Mouse (Mus musculus): ENCODE measurements around the gene Tprkb.

GRCm38 (mm10) chr6:85934047-85934446 lies 22.4 kb downstream of the Tprkb start:
- no peak for TF ChIP-seq POLR2A (IDR thresholded peaks at IDR 0.05; ENCODE audit: insufficient read length, low read depth)
- TF ChIP-seq POLR2AphosphoS2 (IDR thresholded peaks at IDR 0.05; ENCODE audit: insufficient read length, low read depth) = no peak
- TF ChIP-seq MYOD1 (IDR thresholded peaks at IDR 0.05; ENCODE audit: control insufficient read depth in 1 of 3, insufficient read length in 2 of 3, low read depth in 2 of 3) = no peak
- TF ChIP-seq USF1 (IDR thresholded peaks at IDR 0.05; ENCODE audit: low read depth) = no peak
- no peak for TF ChIP-seq TCF3 (IDR thresholded peaks at IDR 0.05; ENCODE audit: insufficient read length, low read depth)
- no peak for TF ChIP-seq TCF12 (IDR thresholded peaks at IDR 0.05; ENCODE audit: insufficient read depth, poor library complexity, severe bottlenecking)
- no peak for TF ChIP-seq MYOG (IDR thresholded peaks at IDR 0.05; ENCODE audit: control insufficient read depth in 1 of 3, insufficient read depth in 1 of 3, insufficient read length in 2 of 3, low read depth in 2 of 3)
- no peak for TF ChIP-seq CEBPB (IDR thresholded peaks at IDR 0.05; ENCODE audit: insufficient read depth, poor library complexity, severe bottlenecking)
- no peak for TF ChIP-seq SRF (IDR thresholded peaks at IDR 0.05; ENCODE audit: control insufficient read depth, insufficient read length, low read depth)
- TF ChIP-seq E2F4 (IDR thresholded peaks at IDR 0.05; ENCODE audit: insufficient read depth) = no peak
- no peak for TF ChIP-seq MAX (IDR thresholded peaks at IDR 0.05; ENCODE audit: low read depth)
- no peak for TF ChIP-seq REST (IDR thresholded peaks at IDR 0.05; ENCODE audit: insufficient read depth, insufficient read length)
